Mouse (Mus musculus) heart, adult 11 months (tissue): ENCODE measurements around the gene C030005K15Rik.
A peak's percentile ranks its signal among the peaks of the same experiment; 100 is the strongest.
"Not testable (repeated sequence)": the region's sequence is repeated elsewhere in the genome, so short reads cannot be mapped to it uniquely, and the experiment has no call there.

Experiments
- DNase-seq: peaks from one replicate; pipeline ENCODE4 v3.0.0; 2022

Gene C030005K15Rik

GRCm38 (mm10) chr10:97726655-97727054 is at the start of gene C030005K15Rik:
Gene C030005K15Rik (minus strand): TSS chr10:97726755.
- DNase-seq = not testable (repeated sequence)

GRCm38 (mm10) chr10:97768171-97768749 is 41.7 kb upstream of the C030005K15Rik start:
- DNase-seq = no peak

- DNase-seq = no peak
These were observed 27.3 kb upstream of the C030005K15Rik start for GRCm38 (mm10) chr10:97753821-97754220.

GRCm38 (mm10) chr10:97747231-97747630 is 20.7 kb upstream of the C030005K15Rik start:
- no peak for DNase-seq

- no peak for DNase-seq
These were observed 626 bp downstream of the C030005K15Rik start for GRCm38 (mm10) chr10:97725929-97726328.

- DNase-seq = no peak
These were observed 3.8 kb downstream of the C030005K15Rik start for GRCm38 (mm10) chr10:97722709-97723108.

- no peak for DNase-seq
These were observed 5.9 kb downstream of the C030005K15Rik start for GRCm38 (mm10) chr10:97720625-97721024.

- DNase-seq = no peak
These were observed 8.5 kb downstream of the C030005K15Rik start for GRCm38 (mm10) chr10:97718021-97718420.

GRCm38 (mm10) chr10:97717233-97717632 is 9.3 kb downstream of the C030005K15Rik start:
- no peak for DNase-seq

GRCm38 (mm10) chr10:97715289-97715906 is 11.2 kb downstream of the C030005K15Rik start:
- no peak for DNase-seq

GRCm38 (mm10) chr10:97714584-97714983 is 12.0 kb downstream of the C030005K15Rik start:
- no peak for DNase-seq

GRCm38 (mm10) chr10:97712687-97713086 is 13.9 kb downstream of the C030005K15Rik start:
- DNase-seq = no peak

- no peak for DNase-seq
These were observed 22.0 kb downstream of the C030005K15Rik start for GRCm38 (mm10) chr10:97704562-97704961.

- no peak for DNase-seq
These were observed 24.2 kb downstream of the C030005K15Rik start for GRCm38 (mm10) chr10:97702321-97702720.

GRCm38 (mm10) chr10:97693398-97694135 is 33.0 kb downstream of the C030005K15Rik start:
- DNase-seq = peak; percentile 88

- DNase-seq = peak; percentile 85
These were observed 33.6 kb downstream of the C030005K15Rik start, which contains the start of gene Ccer1 for GRCm38 (mm10) chr10:97692913-97693312. Gene Ccer1 (plus strand): TSS chr10:97693059.

GRCm38 (mm10) chr10:97689425-97689824 is 37.1 kb downstream of the C030005K15Rik start:
- no peak for DNase-seq

GRCm38 (mm10) chr10:97687198-97687597 is 39.4 kb downstream of the C030005K15Rik start:
- DNase-seq = peak; percentile 96

- DNase-seq = peak; percentile 92
These were observed 43.6 kb downstream of the C030005K15Rik start for GRCm38 (mm10) chr10:97682981-97683380.
